Mouse (Mus musculus) testis, adult 2 months (tissue): Measurements from ENCODE around the gene Bach2. TPM values are rescaled to one million over a fixed set of nuclear protein-coding genes. Genes with fewer than 3 reads are reported as not detected.
A peak's percentile ranks its signal among the peaks of the same experiment; 100 is the strongest.

Experiments used
- H3K27ac ChIP-seq: fragments of 200-500 bp; 2 replicates; pipeline ENCODE4 v1.5.1; 2012; ENCODE audit warnings: low read depth, low read length; ENCODE audit not compliant: control insufficient read depth, insufficient read depth
- H3K27me3 ChIP-seq: fragments of 200-500 bp; 2 replicates; pipeline ENCODE4 v1.6.1; 2012; ENCODE audit warnings: mild to moderate bottlenecking, low read length, moderate library complexity; ENCODE audit not compliant: control insufficient read depth, insufficient read depth
- H3K36me3 ChIP-seq: fragments of 200-500 bp; 2 replicates; pipeline ENCODE4 v1.6.1; 2012; ENCODE audit warnings: mild to moderate bottlenecking, low read length; ENCODE audit not compliant: control insufficient read depth, insufficient read depth
- H3K4me1 ChIP-seq: fragments of 200-500 bp; 2 replicates; pipeline ENCODE4 v1.6.1; 2012; ENCODE audit warnings: low read length; ENCODE audit not compliant: control insufficient read depth, insufficient read depth
- H3K4me3 ChIP-seq: fragments of 200-500 bp; 2 replicates; pipeline ENCODE4 v1.5.1; 2012; ENCODE audit warnings: low read depth, mild to moderate bottlenecking, low read length, moderate library complexity, mixed read lengths; ENCODE audit not compliant: control insufficient read depth
- CTCF ChIP-seq: fragments of 200-500 bp; IDR thresholded peaks from 2 replicates; pipeline ENCODE4 v1.5.1; 2012; ENCODE audit warnings: low read depth, mild to moderate bottlenecking, inconsistent platforms, low read length, moderate library complexity; ENCODE audit not compliant: control insufficient read depth, insufficient read depth, insufficient replicate concordance
- POLR2A ChIP-seq: fragments of 200-500 bp; IDR thresholded peaks from 2 replicates; pipeline ENCODE4 v1.6.1; 2012; ENCODE audit warnings: low read depth, mild to moderate bottlenecking, inconsistent platforms, low read length, moderate library complexity; ENCODE audit not compliant: control insufficient read depth
- polyA plus RNA-seq: library from polyadenylated mRNA; depleted of rRNA; stranded (reverse); fragments of >200 nt; gene quantifications from 2 replicates; pipeline ENCODE4 v1.2.3, GENCODE M21; 2012

Gene Bach2
- polyA plus RNA-seq, 1 experiment, result 2.3 TPM

DNA sequence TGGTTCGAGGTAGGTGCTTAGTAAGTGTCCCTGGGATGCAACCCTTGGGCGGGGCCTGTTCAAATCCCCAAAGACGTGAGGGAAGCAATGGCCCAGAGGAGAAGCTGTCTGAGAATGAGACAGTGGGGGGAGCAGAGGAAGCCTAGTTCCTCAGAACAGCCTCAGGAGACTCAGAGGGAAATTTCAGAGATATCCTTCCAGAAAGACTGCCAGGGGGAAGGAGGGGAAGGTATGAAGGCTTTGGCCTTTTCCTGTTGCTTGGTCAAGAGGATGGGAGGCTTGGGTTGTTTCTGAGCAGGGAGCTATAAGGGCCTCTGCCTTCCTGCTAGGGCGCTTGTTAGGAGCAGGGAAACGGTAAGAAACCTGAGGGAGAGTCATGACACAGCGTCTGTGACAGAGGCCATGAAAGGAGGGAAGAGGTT is 137.9 kb downstream of the Bach2 start:
- TF ChIP-seq CTCF, result no peak
- TF ChIP-seq POLR2A, result no peak
- H3K36me3 ChIP-seq, result no peaks in the 10 kb centered on the region
- no peak overlapping the region for H3K27ac ChIP-seq
- H3K27me3 ChIP-seq, result no peaks in the 10 kb centered on the region
- H3K4me1 ChIP-seq, result peaks cover 4% of the 10 kb centered on the region
- no peak overlapping the region for H3K4me3 ChIP-seq

DNA sequence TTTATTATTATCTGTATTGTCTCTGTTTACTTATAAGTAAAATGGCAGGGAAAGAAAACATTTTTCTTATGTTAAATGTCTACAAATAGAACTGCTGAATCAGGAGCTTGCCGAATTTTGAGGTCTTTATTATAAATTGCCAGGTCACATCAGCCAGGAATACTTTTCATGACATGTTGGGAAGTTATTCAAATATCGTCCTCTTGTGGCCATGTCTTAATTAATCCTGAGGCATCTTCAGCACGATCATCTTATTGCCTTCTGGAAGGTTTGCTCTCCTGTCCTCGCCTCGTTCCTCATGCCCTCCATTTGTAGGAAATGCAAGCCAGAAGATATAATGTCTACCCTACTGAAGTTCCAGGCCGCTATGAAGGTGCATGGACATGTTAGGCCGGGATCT is 140.5 kb downstream of the Bach2 start:
- H3K4me1 ChIP-seq, result peaks cover 5% of the 10 kb centered on the region
- no peaks in the 10 kb centered on the region for H3K36me3 ChIP-seq
- no peak overlapping the region for H3K4me3 ChIP-seq
- no peaks in the 10 kb centered on the region for H3K27me3 ChIP-seq
- no peak overlapping the region for H3K27ac ChIP-seq
- no peak for TF ChIP-seq POLR2A
- TF ChIP-seq CTCF, result no peak

DNA sequence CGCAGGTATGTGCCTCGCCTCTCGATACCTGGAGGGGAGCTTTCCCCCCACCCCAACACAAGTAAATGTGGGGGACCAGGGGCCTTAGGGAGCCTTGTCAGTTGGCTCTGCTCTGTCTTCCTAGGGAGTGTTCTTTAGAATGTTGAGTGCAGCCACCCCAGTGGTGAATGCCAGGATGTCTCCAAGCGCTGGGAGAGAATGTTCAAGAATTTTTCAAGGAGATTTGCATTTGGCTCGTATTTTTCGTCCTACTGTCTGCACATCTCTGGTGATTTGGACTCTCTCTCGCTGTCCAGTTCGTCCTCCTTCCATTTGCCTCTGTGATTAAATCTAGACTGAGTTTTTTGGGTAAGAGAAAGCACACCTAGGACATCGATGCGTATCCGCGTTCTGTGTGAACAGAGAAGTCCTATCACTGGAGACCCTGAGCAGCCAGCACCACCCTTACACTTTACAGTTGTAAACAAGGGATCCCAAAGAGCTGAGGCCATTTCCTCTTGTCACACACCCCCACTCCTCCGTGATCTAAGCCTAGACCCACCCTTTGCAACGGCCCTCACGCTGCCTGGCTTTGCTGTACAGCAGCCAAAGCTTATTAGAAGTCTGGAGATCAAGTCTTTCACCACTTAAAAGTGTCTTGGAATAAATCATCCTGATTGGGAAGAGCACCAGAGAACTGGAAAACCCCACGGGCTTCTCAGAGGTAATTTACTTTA is 143.2 kb downstream of the Bach2 start:
- Histone ChIP-seq H3K27ac (peak overlapping the region; percentile 69), H3K27me3 (no peaks in the 10 kb centered on the region), H3K4me3 (no peak overlapping the region), H3K36me3 (no peaks in the 10 kb centered on the region), H3K4me1 (peaks cover 5% of the 10 kb centered on the region)
- TF ChIP-seq CTCF (no peak), POLR2A (no peak)

DNA sequence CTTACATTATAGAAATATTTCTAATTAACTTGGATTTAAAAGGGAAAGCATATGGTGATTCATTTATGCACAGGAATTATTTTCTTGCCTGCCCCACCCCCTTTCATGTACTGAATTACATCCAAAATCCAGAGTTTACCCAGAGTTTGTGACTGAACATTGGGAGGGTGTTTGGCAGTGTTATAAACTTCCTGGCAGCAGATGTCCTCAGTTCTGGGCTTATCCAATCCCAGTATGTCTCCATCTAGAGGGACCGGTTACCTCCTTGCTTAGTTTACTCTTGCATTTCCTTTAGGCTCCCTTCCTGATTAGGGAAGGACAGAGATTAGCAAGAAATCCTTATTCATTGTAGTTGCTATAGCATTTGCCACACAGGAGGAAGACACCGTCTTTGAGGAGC is 146.5 kb downstream of the Bach2 start:
- Histone ChIP-seq H3K4me3 (no peak overlapping the region), H3K36me3 (no peaks in the 10 kb centered on the region), H3K4me1 (peaks cover 5% of the 10 kb centered on the region), H3K27me3 (no peaks in the 10 kb centered on the region), H3K27ac (no peak overlapping the region)
- TF ChIP-seq POLR2A, result no peak
- TF ChIP-seq CTCF, result no peak

DNA sequence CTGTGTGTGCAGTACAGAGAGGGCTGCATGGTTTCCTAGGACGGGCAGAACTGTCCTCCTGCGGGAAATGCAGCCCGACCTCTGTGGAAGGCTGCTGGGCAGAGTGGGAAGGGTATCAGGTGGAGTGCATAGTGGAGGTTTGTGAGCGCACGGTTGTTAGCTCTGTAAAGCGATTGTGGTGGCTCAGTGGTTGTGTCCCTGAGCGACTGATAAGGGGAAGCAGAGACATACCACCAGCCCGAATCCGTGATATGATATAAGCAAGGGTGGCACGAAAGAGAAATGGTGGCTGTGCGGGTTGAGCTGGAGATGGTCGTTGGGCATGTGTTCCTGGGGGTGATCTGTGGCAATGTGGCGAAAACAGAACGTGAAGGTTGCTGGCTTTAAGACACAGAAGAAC is 147.0 kb downstream of the Bach2 start:
- Histone ChIP-seq H3K27ac (no peak overlapping the region), H3K36me3 (no peaks in the 10 kb centered on the region), H3K4me3 (no peak overlapping the region), H3K4me1 (peaks cover 5% of the 10 kb centered on the region), H3K27me3 (no peaks in the 10 kb centered on the region)
- no peak for TF ChIP-seq CTCF
- TF ChIP-seq POLR2A, result no peak

DNA sequence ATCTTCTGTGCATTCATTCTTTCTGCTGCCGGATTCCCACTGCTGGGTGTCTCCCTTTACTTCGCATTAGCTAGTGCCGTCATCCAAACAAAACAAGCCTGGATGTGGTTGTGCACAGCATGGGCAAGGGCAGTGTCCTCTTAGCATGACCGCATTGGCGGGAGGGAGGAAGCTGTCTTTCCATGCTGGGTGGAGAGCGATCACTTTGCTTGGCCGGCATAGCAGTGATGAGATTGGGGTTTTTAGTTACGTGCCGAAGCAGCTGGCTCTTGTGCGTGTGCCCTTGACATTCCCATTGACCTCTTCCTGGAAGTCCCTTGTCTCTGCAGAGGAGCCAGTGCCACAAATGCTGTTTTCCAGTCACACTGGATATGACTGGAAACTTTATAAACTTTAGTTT is 147.7 kb downstream of the Bach2 start:
- H3K27me3 ChIP-seq, result no peaks in the 10 kb centered on the region
- H3K4me3 ChIP-seq, result no peak overlapping the region
- H3K4me1 ChIP-seq, result peaks cover 2% of the 10 kb centered on the region
- TF ChIP-seq CTCF, result no peak
- no peak for TF ChIP-seq POLR2A
- H3K36me3 ChIP-seq, result no peaks in the 10 kb centered on the region
- H3K27ac ChIP-seq, result no peak overlapping the region

DNA sequence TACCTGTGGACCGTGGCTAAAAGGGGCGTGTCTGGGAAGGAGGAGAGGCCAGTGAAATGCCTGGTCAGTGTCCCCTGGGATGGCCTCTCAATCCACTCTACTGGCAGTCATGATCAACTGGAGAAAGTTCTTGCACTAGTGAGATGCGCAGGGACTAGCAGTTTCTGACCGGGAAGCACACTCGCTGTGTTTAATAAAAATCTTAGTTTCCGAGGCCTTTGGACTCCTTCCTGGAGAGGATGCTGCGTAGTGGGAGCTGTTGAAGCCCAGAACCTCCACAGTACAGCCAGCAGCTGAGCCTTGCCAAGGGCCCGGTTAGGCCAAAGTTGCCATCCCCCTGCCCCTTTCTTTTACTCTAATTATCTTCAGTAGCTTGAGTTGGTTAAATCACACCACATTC is 148.3 kb downstream of the Bach2 start:
- TF ChIP-seq POLR2A, result no peak
- no peak for TF ChIP-seq CTCF
- Histone ChIP-seq H3K27ac (no peak overlapping the region), H3K36me3 (no peaks in the 10 kb centered on the region), H3K4me1 (no peaks in the 10 kb centered on the region; the same call in 1 of the 2 replicates), H3K27me3 (no peaks in the 10 kb centered on the region), H3K4me3 (no peak overlapping the region)
